Mouse (Mus musculus) hindbrain, embryonic 12.5 days (tissue): Measurements from ENCODE around the gene Vcp. TPM values are rescaled to one million over a fixed set of nuclear protein-coding genes. Genes with fewer than 3 reads are reported as not detected.

Experiments
- ATAC-seq: fragments of 200-750 bp; cut with Nextera tagmentation; 2 replicates; pipeline ENCODE4 v1.8.0; 2017; ENCODE audit warnings: moderate TSS enrichment; ENCODE audit not compliant: low FRiP score
- H3K27ac ChIP-seq: fragments of 300-500 bp; sonication (generic); 2 replicates; pipeline ENCODE4 v1.5.1; 2016; ENCODE audit warnings: mild to moderate bottlenecking
- H3K27me3 ChIP-seq: fragments of 300-500 bp; sonication (generic); 2 replicates; pipeline ENCODE4 v1.6.1; 2016; ENCODE audit warnings: mild to moderate bottlenecking
- H3K36me3 ChIP-seq: fragments of 300-500 bp; sonication (generic); 2 replicates; pipeline ENCODE4 v1.6.1; 2016; ENCODE audit warnings: mild to moderate bottlenecking
- H3K4me1 ChIP-seq: fragments of 300-500 bp; sonication (generic); 2 replicates; pipeline ENCODE4 v1.6.1; 2016
- H3K4me2 ChIP-seq: fragments of 300-500 bp; sonication (generic); replicated peaks from 2 replicates; pipeline ENCODE4 v1.6.1; 2016; ENCODE audit warnings: mild to moderate bottlenecking
- H3K4me3 ChIP-seq: fragments of 300-500 bp; sonication (generic); 2 replicates; pipeline ENCODE4 v1.5.1; 2016; ENCODE audit warnings: mild to moderate bottlenecking
- H3K9ac ChIP-seq: fragments of 300-500 bp; sonication (generic); 2 replicates; pipeline ENCODE4 v1.6.1; 2016; ENCODE audit warnings: mild to moderate bottlenecking, moderate library complexity
- H3K9me3 ChIP-seq: fragments of 300-500 bp; sonication (generic); replicated peaks from 2 replicates; pipeline ENCODE4 v1.6.1; 2016; ENCODE audit warnings: mild to moderate bottlenecking
- WGBS: fragments of 180-500 bp; shearing (Covaris S2); methylation state at CpG from one replicate; pipeline ENCODE4 v1.1.7; 2016; 5-methylcytosine and 5-hydroxymethylcytosine counted together
- polyA plus RNA-seq: library from polyadenylated mRNA; unstranded; fragments of >200 nt; fragmentation: Nextera tagmentation; extraction: Ambion mirVana; gene quantifications from 2 replicates; pipeline ENCODE4 v1.2.1, GENCODE M21; 2016

Vcp gene
- polyA plus RNA-seq, 1 experiment from 2014 or later: 626 TPM

- WGBS: under 1% methylated on average over 29 of the region's 39 CpGs
- ATAC-seq: peak; percentile 94
- Histone ChIP-seq H3K27ac (peak within 1 kb of the TSS; percentile 96), H3K4me1 (peaks cover 80% of the 10 kb centered on the region), H3K4me2 (peak within 1 kb of the TSS; percentile 94), H3K36me3 (peaks cover 2% of the 10 kb centered on the region; the same call in 1 of the 2 replicates), H3K9me3 (no peaks in the 10 kb centered on the region), H3K27me3 (no peaks in the 10 kb centered on the region), H3K9ac (peak within 1 kb of the TSS; percentile 94), H3K4me3 (peak within 1 kb of the TSS; percentile 73)
These were observed 50.6 kb downstream of the Vcp start, which contains the start of gene Dnajb5 for GRCm38 (mm10) chr4:42949676-42950051. Gene Dnajb5 (plus strand): TSS chr4:42949814.

GRCm38 (mm10) chr4:42949051-42949675, 51.1 kb downstream of the Vcp start:
- peak overlapping the region; percentile 73 for H3K4me3 ChIP-seq

GRCm38 (mm10) chr4:42948527-42948926, 51.8 kb downstream of the Vcp start:
- Histone ChIP-seq H3K27ac (peak overlapping the region; percentile 96), H3K36me3 (no peaks in the 10 kb centered on the region), H3K4me1 (peaks cover 68% of the 10 kb centered on the region), H3K4me2 (peak overlapping the region; percentile 94), H3K27me3 (no peaks in the 10 kb centered on the region), H3K9ac (0 out of 2 replicates have a peak overlapping the region, but pooled peaks have one; percentile 9), H3K4me3 (no peak overlapping the region), H3K9me3 (no peaks in the 10 kb centered on the region)
- WGBS: 27% methylated on average over 13 of the region's 13 CpGs
- no peak for ATAC-seq

More at GRCm38 (mm10) chr4:42949051-42949675, 51.1 kb downstream of the Vcp start:
- Histone ChIP-seq H3K9ac (peak overlapping the region; percentile 43; the same call in 1 of the 2 replicates), H3K9me3 (no peaks in the 10 kb centered on the region), H3K4me2 (peak overlapping the region; percentile 94), H3K36me3 (no peaks in the 10 kb centered on the region), H3K27ac (peak overlapping the region; percentile 96), H3K4me1 (peaks cover 75% of the 10 kb centered on the region), H3K27me3 (no peaks in the 10 kb centered on the region)
- ATAC-seq: no peak
- WGBS: 16% methylated on average over 14 of the region's 14 CpGs

- Histone ChIP-seq H3K36me3 (no peaks in the 10 kb centered on the region), H3K4me2 (peak overlapping the region; percentile 36), H3K27me3 (no peaks in the 10 kb centered on the region), H3K27ac (peak overlapping the region; percentile 78), H3K9ac (peak overlapping the region; percentile 47; the same call in 1 of the 2 replicates), H3K9me3 (no peaks in the 10 kb centered on the region), H3K4me3 (no peak overlapping the region), H3K4me1 (peaks cover 51% of the 10 kb centered on the region)
- WGBS: 32% methylated on average over 10 of the region's 10 CpGs
- peak; percentile 30 for ATAC-seq
These were observed 53.5 kb downstream of the Vcp start for GRCm38 (mm10) chr4:42946733-42947290.

GRCm38 (mm10) chr4:42945952-42946351, 54.4 kb downstream of the Vcp start:
- Histone ChIP-seq H3K4me3 (no peak overlapping the region), H3K4me1 (peaks cover 43% of the 10 kb centered on the region), H3K4me2 (peak overlapping the region; percentile 36; the same call in 1 of the 2 replicates), H3K27me3 (no peaks in the 10 kb centered on the region), H3K27ac (peak overlapping the region; percentile 78), H3K9me3 (no peaks in the 10 kb centered on the region), H3K36me3 (no peaks in the 10 kb centered on the region), H3K9ac (no peak overlapping the region)
- 8% methylated on average over 5 of the region's 5 CpGs for WGBS
- no peak for ATAC-seq

GRCm38 (mm10) chr4:42945445-42945844, 54.9 kb downstream of the Vcp start:
- no peak overlapping the region for H3K9ac ChIP-seq
- WGBS: 88% methylated on average over 3 of the region's 3 CpGs
- ATAC-seq: no peak
- H3K4me1 ChIP-seq: peaks cover 37% of the 10 kb centered on the region
- H3K9me3 ChIP-seq: no peaks in the 10 kb centered on the region
- no peak overlapping the region for H3K4me2 ChIP-seq
- no peaks in the 10 kb centered on the region for H3K36me3 ChIP-seq
- no peaks in the 10 kb centered on the region for H3K27me3 ChIP-seq
- H3K27ac ChIP-seq: no peak overlapping the region
- no peak overlapping the region for H3K4me3 ChIP-seq

- H3K27ac ChIP-seq: no peak overlapping the region
- H3K27me3 ChIP-seq: no peaks in the 10 kb centered on the region
- no peaks in the 10 kb centered on the region for H3K36me3 ChIP-seq
- H3K4me1 ChIP-seq: peaks cover 35% of the 10 kb centered on the region
- no peak overlapping the region for H3K4me2 ChIP-seq
- no peak overlapping the region for H3K9ac ChIP-seq
- WGBS: 14% methylated on average over 6 of the region's 6 CpGs
- ATAC-seq: no peak
- no peaks in the 10 kb centered on the region for H3K9me3 ChIP-seq
- no peak overlapping the region for H3K4me3 ChIP-seq
These were observed 55.3 kb downstream of the Vcp start for GRCm38 (mm10) chr4:42945043-42945442.

- Histone ChIP-seq H3K27ac (no peak overlapping the region), H3K27me3 (no peaks in the 10 kb centered on the region), H3K4me1 (peaks cover 32% of the 10 kb centered on the region), H3K4me2 (no peak overlapping the region), H3K9me3 (no peaks in the 10 kb centered on the region), H3K4me3 (no peak overlapping the region), H3K36me3 (no peaks in the 10 kb centered on the region), H3K9ac (no peak overlapping the region)
- WGBS: 84% methylated on average over 9 of the region's 9 CpGs
- no peak for ATAC-seq
These were observed 56.1 kb downstream of the Vcp start for GRCm38 (mm10) chr4:42944185-42944584.

GRCm38 (mm10) chr4:42943341-42943740, 57.0 kb downstream of the Vcp start:
- Histone ChIP-seq H3K9me3 (no peaks in the 10 kb centered on the region), H3K9ac (no peak overlapping the region), H3K4me1 (peaks cover 24% of the 10 kb centered on the region), H3K27me3 (0 out of 2 replicates have a peak, but pooled peaks cover 3% of the 10 kb centered on the region), H3K4me3 (no peak overlapping the region), H3K36me3 (no peaks in the 10 kb centered on the region), H3K4me2 (no peak overlapping the region), H3K27ac (no peak overlapping the region)
- WGBS: 82% methylated on average over 5 of the region's 5 CpGs
- no peak for ATAC-seq

- H3K9me3 ChIP-seq: no peaks in the 10 kb centered on the region
- H3K4me2 ChIP-seq: no peak overlapping the region
- ATAC-seq: no peak
- H3K27me3 ChIP-seq: 0 out of 2 replicates have a peak, but pooled peaks cover 7% of the 10 kb centered on the region
- peaks cover 4% of the 10 kb centered on the region for H3K4me1 ChIP-seq
- no peak overlapping the region for H3K27ac ChIP-seq
- 76% methylated on average over 7 of the region's 7 CpGs for WGBS
- no peak overlapping the region for H3K9ac ChIP-seq
- H3K36me3 ChIP-seq: no peaks in the 10 kb centered on the region
- H3K4me3 ChIP-seq: no peak overlapping the region
These were observed 58.9 kb downstream of the Vcp start for GRCm38 (mm10) chr4:42941396-42941795.

GRCm38 (mm10) chr4:42933630-42934029, 66.7 kb downstream of the Vcp start:
- ATAC-seq: peak; percentile 58; the same call in 1 of the 2 replicates
- H3K4me1 ChIP-seq: peaks cover 4% of the 10 kb centered on the region; the same call in 1 of the 2 replicates
- WGBS: 9% methylated on average over 21 of the region's 22 CpGs
- no peaks in the 10 kb centered on the region for H3K9me3 ChIP-seq
- H3K4me3 ChIP-seq: 0 out of 2 replicates have a peak overlapping the region, but pooled peaks have one; percentile 1
- no peak overlapping the region for H3K27ac ChIP-seq
- H3K27me3 ChIP-seq: peaks cover 17% of the 10 kb centered on the region
- H3K9ac ChIP-seq: no peak overlapping the region
- no peaks in the 10 kb centered on the region for H3K36me3 ChIP-seq
- peak overlapping the region; percentile 44 for H3K4me2 ChIP-seq

- WGBS: 60% methylated on average over 8 of the region's 8 CpGs
These were observed 67.9 kb downstream of the Vcp start for GRCm38 (mm10) chr4:42932229-42932969.

More at GRCm38 (mm10) chr4:42932229-42932969, 67.9 kb downstream of the Vcp start:
- H3K4me3 ChIP-seq: no peak overlapping the region
- H3K9me3 ChIP-seq: no peaks in the 10 kb centered on the region
- no peak overlapping the region for H3K27ac ChIP-seq
- H3K4me2 ChIP-seq: no peak overlapping the region
- no peaks in the 10 kb centered on the region for H3K36me3 ChIP-seq
- no peak for ATAC-seq
- H3K4me1 ChIP-seq: peaks cover 4% of the 10 kb centered on the region; the same call in 1 of the 2 replicates
- H3K9ac ChIP-seq: no peak overlapping the region
- peaks cover 12% of the 10 kb centered on the region for H3K27me3 ChIP-seq
